Mouse (Mus musculus): ENCODE data around the gene Dram1. TPM values are rescaled to one million over a fixed set of nuclear protein-coding genes. Genes with fewer than 3 reads are reported as not detected.
A peak's percentile ranks its signal among the peaks of the same experiment; 100 is the strongest.
"Not testable (repeated sequence)": the region's sequence is repeated elsewhere in the genome, so short reads cannot be mapped to it uniquely, and the experiment has no call there.

Dram1 gene
- total RNA-seq, 1 experiment from 2014 or later: 6.0 TPM

DNA sequence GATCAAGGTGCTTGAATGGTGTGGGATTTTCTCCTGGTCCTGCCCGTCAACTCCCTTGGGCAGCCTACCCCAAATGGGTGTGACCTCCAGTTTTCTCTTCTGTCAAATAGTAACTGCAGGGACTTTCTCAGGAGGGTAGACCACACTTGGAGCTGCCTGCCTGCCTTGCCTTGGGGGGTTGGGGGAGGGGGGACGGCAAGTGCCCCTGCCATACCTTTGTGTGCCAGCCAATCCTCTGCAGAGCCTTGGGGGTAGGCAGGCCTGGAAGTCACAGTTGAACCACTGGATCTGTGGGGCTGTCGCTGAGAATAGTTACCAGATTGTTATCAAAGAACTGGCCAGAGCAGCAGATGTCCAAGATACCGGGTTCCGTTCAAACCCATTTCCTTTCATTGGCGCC, 7.4 kb upstream of the Dram1 start:
- no peak for DNase-seq

DNA sequence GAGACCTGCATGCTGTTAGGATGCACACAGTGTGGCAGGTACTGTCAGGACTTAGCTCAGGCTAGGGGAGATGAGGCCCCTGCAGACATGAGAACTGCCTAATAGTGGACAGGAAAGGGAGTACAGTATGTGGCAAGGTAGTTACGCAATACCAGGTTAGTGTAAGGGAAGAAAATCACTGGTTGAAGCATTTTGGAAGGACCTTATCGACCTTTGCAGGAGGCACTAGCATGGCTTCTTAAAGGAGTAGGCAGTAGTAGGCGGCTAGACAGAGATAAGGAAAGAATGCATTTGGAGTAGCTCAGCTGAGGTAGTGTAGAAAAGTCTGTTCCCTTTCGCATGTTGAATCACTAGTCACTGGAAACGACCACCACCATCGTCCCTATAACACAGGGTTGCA, 6.9 kb upstream of the Dram1 start:
- DNase-seq: no peak

DNA sequence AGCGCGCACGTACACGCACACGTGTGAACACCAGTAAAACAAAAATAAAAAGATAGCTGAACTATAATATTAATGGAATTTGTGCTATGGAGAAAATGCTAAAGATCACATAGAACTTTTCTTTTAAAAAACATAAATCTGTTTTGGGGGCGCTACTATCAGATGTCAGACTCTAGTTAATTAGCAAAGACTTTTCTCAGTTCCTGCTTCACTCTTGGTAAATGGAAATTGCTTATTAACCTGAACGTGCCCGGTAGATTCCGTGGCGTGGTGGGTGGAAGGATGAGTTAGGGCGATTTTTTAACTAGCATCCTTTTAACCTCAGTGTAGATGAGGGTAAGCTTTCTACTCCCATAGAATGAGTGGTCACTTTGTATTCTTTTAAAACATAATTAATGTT, 6.4 kb upstream of the Dram1 start:
- no peak for DNase-seq

DNA sequence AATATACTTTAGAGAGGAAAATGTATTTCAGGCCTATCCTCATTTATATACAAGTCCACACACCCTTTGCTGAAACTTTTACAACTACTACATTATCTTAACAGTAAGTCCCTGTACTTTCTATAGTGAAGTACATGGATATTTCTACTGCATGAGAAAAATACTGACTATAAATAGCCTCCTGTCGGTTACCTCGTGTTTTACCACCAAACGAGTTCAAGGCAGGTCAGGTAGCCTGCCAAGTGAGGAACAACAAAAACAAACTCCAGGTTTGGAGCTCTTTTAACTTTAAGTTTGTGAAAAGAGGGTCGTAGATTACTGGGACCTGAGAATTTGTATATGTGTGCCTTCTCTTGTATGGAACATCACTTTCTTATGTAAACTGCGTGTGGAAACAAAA, 5.2 kb upstream of the Dram1 start:
- no peak for DNase-seq

DNA sequence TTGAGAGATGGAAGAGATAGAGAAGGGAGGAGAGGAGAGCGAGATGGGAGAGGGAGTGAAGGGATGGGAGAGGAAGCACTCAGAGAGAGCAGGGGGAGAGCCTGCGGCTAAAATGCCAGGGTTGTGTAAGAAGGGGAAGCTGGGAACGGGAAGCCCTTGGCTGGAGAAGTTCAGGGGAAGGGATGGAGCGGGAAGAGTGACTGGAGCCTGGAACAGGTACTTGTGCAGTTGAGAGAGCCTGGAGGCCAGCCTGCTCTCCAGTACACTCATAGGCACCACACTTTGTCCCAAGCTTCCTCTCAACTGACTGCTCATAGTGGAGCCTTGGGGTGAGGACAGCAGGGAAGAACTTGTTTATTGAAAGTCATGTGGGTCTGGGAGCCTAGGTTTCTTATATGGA, 4.6 kb upstream of the Dram1 start:
- DNase-seq: no peak

DNA sequence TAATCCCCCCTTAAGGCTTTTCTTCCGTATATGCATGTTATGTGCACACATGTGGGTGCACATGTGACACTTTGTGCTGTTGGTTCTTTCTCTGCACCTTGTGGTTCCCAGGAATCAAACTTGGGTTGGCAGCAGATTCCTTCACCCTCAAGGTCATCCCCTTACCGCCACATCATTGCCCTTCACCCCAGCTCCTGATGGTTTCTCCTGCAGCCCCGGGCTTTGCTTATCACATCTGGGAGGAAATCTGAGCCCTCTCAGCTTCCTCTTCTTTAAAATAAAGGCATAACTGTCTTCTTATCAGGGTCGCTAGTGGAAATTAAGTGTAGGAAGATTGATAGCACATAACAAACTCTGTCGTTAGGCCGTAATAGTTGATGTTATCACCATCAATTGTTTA, 3.1 kb upstream of the Dram1 start:
- peak; percentile 13 for DNase-seq

DNA sequence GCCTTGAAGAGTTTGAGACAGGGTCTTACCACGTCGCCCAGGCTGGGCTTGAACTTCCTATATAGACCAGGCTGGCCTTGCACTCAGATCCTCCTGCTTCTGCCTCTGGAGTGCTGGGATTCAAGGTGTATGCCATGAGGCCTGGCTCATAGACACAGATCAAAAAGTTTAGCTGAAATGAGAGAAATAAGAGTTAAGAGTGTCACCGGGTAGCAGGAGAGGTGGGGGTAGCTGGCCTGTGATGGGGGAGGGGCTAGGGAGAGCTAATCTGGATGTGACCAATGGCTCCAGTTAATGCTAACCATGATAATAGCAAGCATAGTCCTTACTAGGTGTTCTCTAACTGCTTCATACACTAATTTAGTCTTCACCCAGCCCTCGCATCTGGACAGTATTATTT, 2.4 kb upstream of the Dram1 start:
- no peak for DNase-seq

DNA sequence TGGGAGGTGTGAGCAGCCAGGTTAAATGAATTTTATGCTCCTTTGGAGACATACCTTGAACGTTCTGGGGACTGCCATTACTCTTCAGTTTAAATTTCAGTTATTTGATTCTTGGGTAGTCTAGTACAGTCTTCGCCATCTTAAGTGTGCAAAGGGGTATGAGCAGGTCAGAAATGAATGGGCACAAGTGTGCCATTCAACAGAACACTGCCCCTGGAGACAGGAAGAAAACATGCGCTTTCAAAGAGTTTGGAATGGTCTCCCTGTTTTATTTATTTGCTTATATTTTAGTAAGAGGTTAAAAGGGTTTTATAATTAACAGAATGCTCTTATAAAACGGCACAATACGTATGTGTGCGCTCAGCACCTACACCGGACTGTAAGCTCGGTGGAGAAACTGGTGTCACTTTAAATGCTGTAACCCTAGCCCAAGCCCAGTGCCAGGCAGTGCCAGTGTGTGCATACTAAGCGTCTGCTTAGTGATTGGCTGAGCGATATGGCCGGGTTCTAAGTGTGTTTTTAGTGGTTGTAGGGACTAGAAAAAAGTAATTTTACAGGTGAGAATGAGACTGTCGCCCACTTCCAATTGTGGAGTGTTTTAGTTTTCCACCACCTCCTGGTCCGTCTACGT, 1.7 kb upstream of the Dram1 start:
- no peak for DNase-seq

DNA sequence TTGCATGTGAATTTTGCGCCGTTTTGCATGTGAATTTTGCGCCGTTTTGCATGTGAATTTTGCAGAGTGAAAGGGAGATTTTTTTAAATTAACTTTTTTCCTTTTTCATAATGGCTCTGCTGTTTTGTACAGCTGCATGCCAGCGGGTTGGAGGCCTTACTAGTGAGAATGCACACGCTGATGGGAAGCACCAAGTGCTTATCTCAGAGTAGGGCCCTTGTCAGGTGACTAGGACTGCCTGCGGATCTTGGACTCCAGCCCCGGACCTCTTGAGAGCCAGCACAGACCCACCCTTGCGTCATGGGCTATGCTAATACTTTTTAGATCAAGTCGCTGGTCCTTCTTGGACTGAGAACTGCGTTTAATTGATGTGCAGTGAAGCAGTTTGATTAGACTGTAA, 1.1 kb upstream of the Dram1 start:
- peak; percentile 54 for DNase-seq

DNA sequence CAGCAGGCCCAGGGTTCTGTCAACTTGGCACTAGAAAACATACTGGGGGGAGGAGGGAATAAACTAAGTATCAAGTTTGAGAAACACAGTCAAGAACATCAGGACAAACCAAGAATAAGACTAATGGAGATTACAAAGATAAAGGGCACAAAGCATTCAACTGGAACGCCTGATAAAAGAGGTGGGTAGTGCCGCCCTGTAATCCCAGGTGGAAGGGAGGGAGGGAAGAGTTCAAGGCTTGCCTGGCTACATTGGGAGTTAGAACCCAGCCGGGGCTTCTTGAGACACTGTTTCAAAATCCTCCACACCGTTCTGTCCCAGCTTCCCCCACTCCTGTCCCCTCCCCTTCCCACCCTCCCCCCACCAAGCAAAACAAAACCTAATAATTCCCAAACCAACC, 1.2 kb downstream of the Dram1 start:
- DNase-seq: no peak

DNA sequence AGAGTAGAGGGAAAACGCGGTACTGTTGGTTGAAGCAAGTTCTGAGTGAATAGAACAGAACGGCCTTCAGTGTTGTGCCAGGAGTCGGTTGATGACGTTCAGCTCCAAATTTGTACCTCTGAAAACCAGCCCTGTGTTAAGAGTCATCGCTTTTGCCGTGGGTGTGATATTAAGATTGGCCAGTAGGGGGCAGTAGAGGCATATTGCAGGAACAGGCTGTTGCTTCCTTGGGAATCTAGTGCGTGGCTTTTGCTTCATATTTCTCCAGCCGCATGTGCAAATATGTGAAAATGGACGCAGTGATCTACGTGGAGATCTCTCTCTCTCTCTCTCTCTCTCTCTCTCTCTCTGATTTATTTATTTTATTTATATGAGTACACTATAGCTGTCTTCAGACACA, 2.1 kb downstream of the Dram1 start:
- DNase-seq: peak; percentile 95

DNA sequence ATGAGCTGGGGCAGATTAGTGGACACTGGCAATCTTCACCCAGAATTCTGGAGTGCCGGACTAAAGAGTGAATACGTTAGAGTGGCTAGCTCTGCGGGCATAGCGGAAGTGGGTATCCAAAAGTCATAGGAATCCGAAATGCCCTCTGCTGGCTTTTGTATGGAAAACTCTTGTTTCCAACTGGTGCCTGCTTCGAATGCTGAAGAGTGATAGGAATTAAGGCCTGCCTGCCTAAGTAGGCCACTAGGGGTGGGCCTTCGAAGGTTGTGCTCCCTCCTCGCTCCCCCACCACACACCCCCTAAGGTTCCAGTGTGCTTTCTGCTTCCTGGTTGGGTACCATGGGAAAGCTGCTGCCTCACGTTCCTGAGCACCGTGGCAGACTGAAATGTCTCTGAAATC, 3.9 kb downstream of the Dram1 start:
- no peak for DNase-seq

DNA sequence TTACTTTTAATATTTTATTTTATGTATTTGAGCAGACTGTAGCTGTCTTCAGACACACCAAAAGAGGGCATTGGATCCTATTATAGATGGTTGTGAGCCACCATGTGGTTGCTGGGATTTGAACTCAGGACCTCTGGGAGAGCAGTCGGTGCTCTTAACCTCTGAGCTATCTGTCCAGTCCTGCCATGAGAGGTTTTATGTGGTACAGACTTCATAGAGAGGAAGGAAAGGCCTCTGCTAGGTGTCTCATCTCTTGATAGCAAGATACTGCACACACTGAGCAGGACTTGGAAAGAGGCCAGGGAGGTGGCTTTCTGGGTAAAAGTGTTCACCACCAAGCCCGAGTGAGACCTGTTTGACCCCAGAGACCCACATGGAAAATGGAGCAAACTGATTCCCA, 5.9 kb downstream of the Dram1 start:
- not testable (repeated sequence) for DNase-seq

DNA sequence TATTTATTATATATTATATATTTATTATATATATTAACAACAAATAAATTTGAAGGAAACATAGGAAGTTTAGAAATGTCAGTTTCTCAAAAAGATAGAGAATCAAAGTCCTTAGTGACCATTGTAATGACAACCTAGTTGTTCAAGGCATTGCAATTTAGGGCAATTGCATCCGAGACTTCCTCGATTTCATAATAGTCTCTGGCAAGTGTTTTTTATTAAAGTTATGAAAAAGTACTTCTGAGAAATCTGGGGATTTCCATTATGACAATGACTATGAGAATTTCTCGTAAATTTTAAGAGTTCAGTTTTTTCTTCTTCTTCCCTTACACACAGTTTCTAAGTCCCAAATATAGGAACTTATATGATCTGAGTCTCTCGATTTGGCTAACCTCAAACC, 6.4 kb downstream of the Dram1 start:
- DNase-seq: no peak

DNA sequence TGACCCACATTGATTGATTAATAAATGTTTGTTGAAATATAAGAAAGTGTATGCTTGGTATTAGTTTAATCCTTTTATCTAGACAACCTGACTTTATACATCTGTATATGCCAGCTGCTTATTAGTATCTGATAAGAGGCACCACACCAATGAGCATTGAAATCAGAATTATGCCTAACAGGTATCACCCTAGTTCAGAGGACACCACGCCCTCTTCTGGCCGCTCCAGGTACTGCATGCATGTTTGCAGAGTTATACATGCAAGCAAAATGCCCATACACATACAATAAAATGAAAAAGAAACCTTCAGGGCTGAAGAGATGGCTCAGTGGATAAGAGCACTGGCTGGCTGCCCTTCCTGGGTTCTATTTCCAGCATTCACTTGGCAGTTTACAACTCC, 7.1 kb downstream of the Dram1 start:
- peak; percentile 40 for DNase-seq

DNA sequence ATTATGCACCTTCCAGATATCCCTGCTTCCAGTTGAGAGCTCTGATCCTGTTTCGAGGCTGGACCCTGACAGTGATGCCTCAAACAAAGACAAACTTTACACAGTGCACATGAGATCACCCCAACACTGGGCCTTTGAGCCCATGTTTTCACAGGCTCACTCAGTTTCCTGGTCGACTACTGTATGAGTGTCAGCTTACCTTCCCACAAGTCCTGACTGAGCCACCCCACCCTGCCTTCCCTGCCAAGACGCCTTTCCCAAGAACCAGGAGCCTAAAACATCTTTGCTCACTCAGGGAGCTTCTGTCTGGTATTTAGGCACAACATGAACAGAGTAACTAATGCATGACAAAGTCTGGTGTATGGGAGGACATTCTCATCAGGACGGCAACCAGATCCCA, 9.6 kb downstream of the Dram1 start:
- no peak for DNase-seq

DNA sequence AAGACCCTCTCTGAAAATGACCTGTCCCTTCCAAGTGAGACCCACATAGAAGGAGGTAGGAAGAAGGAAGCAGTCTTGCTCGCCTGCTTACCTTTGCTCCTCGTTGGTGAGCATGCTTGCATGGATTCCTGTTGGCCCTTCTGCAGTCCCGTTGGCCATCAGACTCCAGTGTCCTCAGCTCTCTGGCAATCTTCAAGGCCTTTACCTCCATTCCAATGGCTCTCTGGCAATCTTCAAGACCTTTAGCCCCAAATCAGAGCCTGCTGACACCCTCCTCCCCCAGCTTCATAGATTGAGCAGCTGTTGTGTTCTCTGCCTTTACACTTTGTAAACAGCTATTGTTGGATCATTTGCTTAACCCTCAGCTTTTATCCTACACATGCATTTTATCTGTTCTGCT, 14.7 kb downstream of the Dram1 start:
- DNase-seq: peak; percentile 35

DNA sequence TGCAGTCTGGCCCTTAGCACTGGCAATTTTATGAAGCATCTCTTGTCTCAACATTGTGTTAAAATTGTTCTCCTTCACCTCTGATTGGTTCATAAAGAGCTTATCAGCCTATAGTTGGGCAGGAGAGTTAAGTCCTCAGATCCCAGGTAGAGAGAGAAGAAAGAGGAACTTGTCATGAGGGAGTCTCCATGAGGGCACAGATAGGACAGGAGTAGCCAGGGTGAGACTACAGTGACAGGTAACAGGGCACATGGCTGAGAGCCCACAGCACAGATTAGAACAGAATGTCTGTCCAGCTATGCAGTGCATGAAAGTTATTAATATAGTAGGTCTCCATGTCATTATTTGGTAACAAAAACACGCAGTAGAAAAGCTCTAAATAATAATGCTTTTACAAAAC, 16.7 kb downstream of the Dram1 start:
- DNase-seq: no peak

DNA sequence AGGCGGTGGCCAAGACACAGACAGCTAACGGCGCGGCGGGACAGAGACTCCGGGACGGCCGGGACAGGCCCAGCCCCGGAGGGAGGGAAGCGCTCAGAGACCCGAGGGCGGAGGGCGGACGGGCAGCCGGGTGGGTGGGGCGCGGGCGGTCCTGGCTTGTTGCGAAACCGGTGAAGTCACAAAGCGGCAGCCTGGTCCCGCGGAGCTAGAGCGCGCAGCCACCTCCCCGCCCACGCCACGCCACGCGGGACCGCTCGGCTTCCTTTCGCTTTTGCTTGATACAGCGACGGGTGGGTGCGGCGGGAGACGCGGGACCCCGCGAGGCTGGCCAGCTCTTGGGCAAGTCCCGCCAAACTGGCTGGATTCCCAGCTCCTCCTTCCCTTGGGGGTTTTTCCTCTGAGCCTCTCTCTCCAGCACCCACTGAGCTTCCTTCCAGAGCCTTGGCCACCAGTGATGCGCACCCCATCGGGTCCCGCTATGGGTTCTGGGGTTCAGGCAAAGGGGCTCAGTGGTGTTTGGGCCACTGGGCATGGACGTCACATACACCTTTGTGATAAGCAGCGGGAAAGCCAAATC, 21.8 kb downstream of the Dram1 start:
- peak; percentile 90 for DNase-seq

DNA sequence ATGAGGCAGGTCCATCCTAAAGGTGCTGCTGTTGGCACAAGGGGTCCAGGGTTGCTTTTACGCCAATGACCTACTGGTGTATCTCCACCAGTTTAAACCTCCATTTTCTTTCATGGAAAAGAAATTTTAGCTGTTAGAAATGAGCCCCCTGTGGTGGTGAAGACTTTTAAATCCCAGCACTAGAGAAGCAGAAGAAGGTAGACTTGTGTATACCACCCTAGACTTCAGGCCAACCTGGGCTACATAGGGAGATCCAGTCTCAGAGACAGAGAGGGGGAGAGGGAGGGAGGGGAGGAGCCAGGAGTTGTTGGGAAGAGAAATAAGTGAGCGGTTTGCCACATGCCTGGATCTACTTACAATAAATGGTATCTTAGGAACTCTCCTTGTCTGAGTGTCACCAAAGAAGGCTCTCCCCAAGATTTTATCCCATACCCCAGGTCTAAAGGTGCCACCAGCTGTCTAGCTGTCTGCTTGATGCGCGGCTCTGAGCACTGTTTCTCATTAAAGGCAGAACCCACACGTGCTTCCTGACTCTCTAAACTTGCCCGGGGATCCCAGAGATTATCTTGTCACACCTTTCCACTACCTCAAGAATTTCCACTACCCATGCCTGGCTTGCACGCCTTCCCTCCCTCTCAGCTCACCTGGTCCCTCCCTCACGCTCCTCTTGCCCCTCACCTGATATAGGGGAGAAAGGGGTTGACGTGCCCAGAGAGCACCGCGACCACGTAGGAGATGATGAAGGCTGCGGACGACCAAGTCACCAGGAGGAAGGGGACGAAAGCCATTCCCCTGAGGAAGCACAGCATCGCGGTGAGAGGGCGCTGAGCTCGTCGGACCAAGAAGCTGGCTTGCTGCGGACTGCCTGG, 22.5 kb downstream of the Dram1 start:
- no peak for DNase-seq

DNA sequence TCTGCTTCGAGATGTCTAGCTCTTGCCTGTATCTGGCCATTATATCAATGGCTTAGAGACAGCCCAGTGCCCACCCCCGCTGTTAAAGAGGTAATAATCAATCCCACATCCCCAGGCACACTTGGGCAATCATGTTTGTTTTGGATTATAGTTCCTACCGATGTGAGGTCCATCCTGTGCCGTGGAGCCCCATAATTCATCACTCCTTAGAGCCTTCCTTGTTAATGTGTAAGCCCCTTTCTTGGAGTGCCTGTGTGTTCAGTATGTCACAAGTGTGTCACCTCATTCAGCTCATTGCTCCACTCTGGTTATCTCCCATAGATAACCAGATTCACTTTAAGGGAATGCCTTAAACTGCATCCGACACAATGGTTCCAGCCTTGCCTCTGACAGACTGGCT, 24.3 kb downstream of the Dram1 start:
- no peak for DNase-seq

DNA sequence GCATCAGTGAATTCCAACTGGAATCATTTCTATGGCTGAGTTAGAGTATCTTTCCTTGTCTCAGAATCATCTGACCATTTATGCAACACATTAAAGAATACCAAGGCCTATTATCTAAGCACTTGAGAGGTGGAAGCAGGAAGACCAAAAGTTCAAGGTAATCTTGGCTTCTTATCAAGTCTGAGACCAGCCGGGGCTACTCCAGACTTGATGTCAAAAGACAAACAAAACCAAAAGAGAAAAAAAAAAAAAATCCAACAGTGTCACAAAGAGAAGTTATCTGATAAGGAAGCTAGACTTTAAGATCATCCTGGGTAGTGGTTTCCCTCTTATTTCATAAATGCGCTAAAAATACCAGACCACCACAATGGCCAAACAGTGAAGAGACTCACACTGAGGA, 26.3 kb downstream of the Dram1 start:
- DNase-seq: no peak

DNA sequence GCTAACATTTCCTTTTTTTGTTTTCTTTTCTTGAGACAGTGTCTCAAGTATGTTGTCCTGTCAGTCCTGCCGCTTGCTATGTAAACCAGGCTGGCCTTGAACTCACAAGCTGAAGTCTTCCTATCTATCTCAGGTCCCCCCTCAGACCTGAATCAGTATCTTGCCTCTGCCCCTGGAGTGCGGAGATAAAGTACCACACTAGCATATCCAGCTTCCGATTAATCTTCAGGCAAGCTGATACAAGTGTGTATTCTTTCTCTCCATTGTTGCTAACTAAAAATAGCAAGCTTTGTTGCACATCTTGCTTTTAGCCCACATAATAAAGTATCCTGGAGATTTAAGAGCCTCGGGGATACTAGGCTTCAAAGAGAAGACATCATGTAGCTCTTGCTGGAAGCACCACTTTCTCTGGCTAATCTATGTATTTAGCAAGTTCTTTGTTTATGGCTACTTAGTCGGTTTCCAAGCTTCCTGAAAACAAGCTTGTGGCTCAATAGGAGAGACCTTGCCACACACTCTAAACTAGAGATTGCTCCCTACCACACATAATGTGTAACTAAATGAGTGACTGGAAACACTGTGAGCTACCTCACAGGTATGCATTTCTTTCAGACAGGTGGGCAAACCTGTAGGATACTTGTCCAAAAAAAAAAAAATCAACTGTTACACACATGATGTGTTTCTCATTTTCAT, 27.3 kb downstream of the Dram1 start:
- no peak for DNase-seq

Data from adrenal gland, postnatal 14 days (tissue).